Mouse (Mus musculus): Measurements from ENCODE around the gene Cecr2.

DNA sequence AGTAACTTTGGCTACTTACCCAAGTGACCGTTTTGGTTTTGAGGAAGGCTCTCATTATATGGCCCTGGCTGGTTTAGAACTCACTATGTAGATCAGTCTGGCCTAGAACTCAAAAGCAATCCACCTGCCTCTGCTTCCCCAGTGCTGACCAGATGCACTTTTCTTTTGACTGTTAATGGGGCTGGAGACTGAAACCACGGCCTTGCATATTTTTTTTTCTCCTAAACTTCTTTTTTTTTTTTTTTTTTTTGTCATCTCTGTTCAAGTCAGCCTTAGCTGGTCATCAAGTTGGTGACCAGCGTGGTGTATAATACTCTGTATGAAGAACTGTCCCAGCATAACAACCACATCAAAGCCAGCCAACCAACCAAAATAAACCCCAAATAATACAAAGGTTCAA, 10.5 kb upstream of the Cecr2 start:
- TF ChIP-seq POLR2A (IDR thresholded peaks at IDR 0.05; ENCODE audit: borderline replicate concordance, low read depth, low read length), result no peak
- TF ChIP-seq CTCF (IDR thresholded peaks at IDR 0.05; ENCODE audit: low read depth, low read length), result no peak
